Mouse (Mus musculus): ENCODE measurements at regions not wholly inside any gene's neighbourhood (a gene's known extent, or its start where the extent isn't known, plus 50 kb on each side); places are given as distances from the start of the nearest gene placed in this dataset.

GRCm38 (mm10) chr11:92405818-92406217, 692.0 kb upstream of the Car10 start:
- peak; percentile 33 for DNase-seq
- intact Hi-C loops (cut with DNase I), result loop anchor here (10.0 kb wide), 1 partner anchor 1429 kb away; no protein-coding TSS in a partner anchor

DNA sequence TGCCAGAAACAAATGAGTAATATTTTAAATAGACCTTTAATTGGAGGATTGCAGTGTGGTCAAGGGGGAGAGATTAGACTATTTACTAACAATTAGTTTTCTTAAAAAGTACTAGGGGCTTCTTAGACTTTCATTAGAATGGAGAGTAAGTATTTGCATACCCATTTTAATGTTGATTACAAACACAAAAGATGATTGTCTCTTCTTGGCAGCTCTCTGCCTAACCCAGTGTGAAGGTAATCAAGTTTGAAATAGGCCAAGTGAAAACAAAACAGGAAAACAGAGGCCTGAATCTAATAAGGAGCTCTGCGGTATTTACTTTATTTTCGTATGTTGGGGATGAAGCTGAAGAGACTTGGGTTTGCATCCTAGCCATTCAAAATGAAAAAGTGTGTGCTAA, 646.5 kb upstream of the Car10 start:
- intact Hi-C loops (cut with DNase I), result no loop called here
- no peak for DNase-seq

- no peak for DNase-seq
- intact Hi-C loops (cut with DNase I), result no loop called here
Measured at GRCm38 (mm10) chr11:92495291-92495690, 602.5 kb upstream of the Car10 start.
